Comparison of ENCODE assay signal across 28 mouse cellular contexts in genomic region chrX:52230711-52231110, GRCm38 (mm10).
DNase-seq lines count a peak whose midpoint lies in the region; ATAC-seq lines count a peak whose summit lies in the region.
"Had no signal": no experiment of that assay in that cellular context is flagged by ENCODE, and none has a peak within 500 bp of the region (broad histone marks: within the 10 kb centered on the region; RNA-seq: fewer than 3 reads in every experiment).

No protein-coding gene starts in this region.

- H3K4me1 ChIP-seq in embryonic facial prominence, embryonic 14.5 days (ENCODE audit: control insufficient read depth, insufficient read depth, low read length) = 0 out of 2 replicates have a peak, but pooled peaks cover 4% of the 10 kb centered on the region
- no peaks in the 10 kb centered on the region for H3K4me1 ChIP-seq in embryonic facial prominence, embryonic 10.5 days
- H3K4me1 ChIP-seq in liver, embryonic 12.5 days = no peaks in the 10 kb centered on the region
- H3K4me1 ChIP-seq: embryonic facial prominence, embryonic 13.5 days; forebrain, embryonic 12.5 days; forebrain, embryonic 15.5 days; heart, embryonic 12.5 days; heart, embryonic 15.5 days; hindbrain, embryonic 10.5 days had no signal

- WGBS in embryonic facial prominence, embryonic 14.5 days = 53% methylated on average over 4 of the region's 4 CpGs
- 87% methylated on average over 4 of the region's 4 CpGs for WGBS in embryonic facial prominence, embryonic 10.5 days
- WGBS in liver, embryonic 12.5 days (ENCODE audit: insufficient replicate concordance) = 71% methylated on average over 4 of the region's 4 CpGs

- H3K27ac ChIP-seq in embryonic facial prominence, embryonic 14.5 days (replicated peaks; ENCODE audit: low read depth, low read length) = no peak overlapping the region
- no peak overlapping the region for H3K27ac ChIP-seq in embryonic facial prominence, embryonic 10.5 days (replicated peaks)
- no peak overlapping the region for H3K27ac ChIP-seq in liver, embryonic 12.5 days
- H3K27ac ChIP-seq: embryonic facial prominence, embryonic 13.5 days; forebrain, embryonic 12.5 days; forebrain, embryonic 15.5 days; heart, embryonic 15.5 days; hindbrain, embryonic 10.5 days; hindbrain, embryonic 14.5 days; hindbrain, postnatal 0 days had no signal

- no peak for ATAC-seq in embryonic facial prominence, embryonic 14.5 days (ENCODE audit: low read depth)
- no peak for ATAC-seq in liver, embryonic 12.5 days
- ATAC-seq: forebrain, embryonic 15.5 days; hindbrain, postnatal 0 days; inflammation-experienced regulatory T-cells, adult 6 months; intestine, embryonic 16.5 days had no signal

- H3K36me3 ChIP-seq in embryonic facial prominence, embryonic 14.5 days (ENCODE audit: control insufficient read depth, insufficient read depth, low read length) = no peaks in the 10 kb centered on the region
- no peaks in the 10 kb centered on the region for H3K36me3 ChIP-seq in embryonic facial prominence, embryonic 10.5 days (replicated peaks)
- H3K36me3 ChIP-seq in liver, embryonic 12.5 days = no peaks in the 10 kb centered on the region
- H3K36me3 ChIP-seq: embryonic facial prominence, embryonic 13.5 days; forebrain, embryonic 12.5 days; forebrain, embryonic 15.5 days; G1E; heart, embryonic 12.5 days; heart, embryonic 15.5 days; hindbrain, embryonic 10.5 days had no signal

- no peak overlapping the region for H3K9ac ChIP-seq in embryonic facial prominence, embryonic 14.5 days (ENCODE audit: low read depth, low read length)
- no peak overlapping the region for H3K9ac ChIP-seq in liver, embryonic 12.5 days
- H3K9ac ChIP-seq: embryonic facial prominence, embryonic 13.5 days; forebrain, embryonic 12.5 days; forebrain, embryonic 15.5 days; heart, embryonic 12.5 days; heart, embryonic 15.5 days; hindbrain, embryonic 14.5 days had no signal

- H3K27me3 ChIP-seq in embryonic facial prominence, embryonic 14.5 days (replicated peaks; ENCODE audit: control insufficient read depth, insufficient read depth, low read length) = no peaks in the 10 kb centered on the region
- H3K27me3 ChIP-seq in embryonic facial prominence, embryonic 10.5 days (replicated peaks; ENCODE audit: low read depth, poor library complexity, severe bottlenecking) = peaks cover 27% of the 10 kb centered on the region
- no peaks in the 10 kb centered on the region for H3K27me3 ChIP-seq in liver, embryonic 12.5 days (replicated peaks)
- H3K27me3 ChIP-seq: CH12.LX; forebrain, embryonic 12.5 days; forebrain, embryonic 15.5 days; heart, embryonic 12.5 days; heart, embryonic 15.5 days had no signal

- peak; percentile 75 for DNase-seq in embryonic facial prominence, embryonic 14.5 days (ENCODE audit: low spot score)
- DNase-seq in embryonic facial prominence, embryonic 10.5 days (ENCODE audit: low spot score) = no peak
- DNase-seq in 3T3-L1 (ENCODE audit: low read depth, low spot score) (peak; percentile 50), NIH3T3 (ENCODE audit: low read depth) (peak; percentile 73)
- peak; percentile 36 for DNase-seq in fibroblast of lung, adult 2 months (ENCODE audit: low read depth)
- no peak for DNase-seq in kidney, postnatal 25 days
- DNase-seq: adrenal gland, adult 2 months; adrenal gland, postnatal 25 days; cerebellum, adult 2 months; cerebellum, adult 9-11 months; gastrocnemius, postnatal 25 days; heart, adult 18-20 months; heart, postnatal 10 days; heart, postnatal 36 days; kidney, adult 18-20 months had no signal

- no peak overlapping the region for H3K4me2 ChIP-seq in embryonic facial prominence, embryonic 14.5 days (ENCODE audit: low read depth, low read length)
- H3K4me2 ChIP-seq in liver, embryonic 12.5 days = no peak overlapping the region
- H3K4me2 ChIP-seq: embryonic facial prominence, embryonic 13.5 days; forebrain, embryonic 12.5 days; forebrain, embryonic 15.5 days; heart, embryonic 12.5 days; heart, embryonic 15.5 days; hindbrain, embryonic 14.5 days had no signal

- H3K9me3 ChIP-seq in embryonic facial prominence, embryonic 14.5 days (ENCODE audit: control insufficient read depth, low read length) = no peaks in the 10 kb centered on the region
- no peaks in the 10 kb centered on the region for H3K9me3 ChIP-seq in embryonic facial prominence, embryonic 10.5 days
- H3K9me3 ChIP-seq in liver, embryonic 12.5 days (replicated peaks) = no peaks in the 10 kb centered on the region
- H3K9me3 ChIP-seq: embryonic facial prominence, embryonic 13.5 days; forebrain, embryonic 12.5 days; forebrain, embryonic 15.5 days; G1E; heart, embryonic 15.5 days; hindbrain, embryonic 10.5 days had no signal

- H3K4me3 ChIP-seq in embryonic facial prominence, embryonic 14.5 days (ENCODE audit: low read depth, low read length) = no peak overlapping the region
- no peak overlapping the region for H3K4me3 ChIP-seq in embryonic facial prominence, embryonic 10.5 days
- no peak overlapping the region for H3K4me3 ChIP-seq in liver, embryonic 12.5 days
- H3K4me3 ChIP-seq: embryonic facial prominence, embryonic 13.5 days; forebrain, embryonic 12.5 days; forebrain, embryonic 15.5 days; heart, embryonic 12.5 days; heart, embryonic 15.5 days; hindbrain, embryonic 10.5 days had no signal

Comparison
In these comparisons a context has a peak if more than half of its experiments do, and no peak if none do; other contexts are left out.
1. DNase-seq: peak in embryonic facial prominence, embryonic 14.5 days (single experiment), 3T3-L1 (single experiment), NIH3T3 (single experiment) and fibroblast of lung, adult 2 months (single experiment); none in embryonic facial prominence, embryonic 10.5 days (single experiment) and kidney, postnatal 25 days (0 of 2).